Comparison of ENCODE assay signal across 24 mouse cellular contexts in the genomic region with DNA sequence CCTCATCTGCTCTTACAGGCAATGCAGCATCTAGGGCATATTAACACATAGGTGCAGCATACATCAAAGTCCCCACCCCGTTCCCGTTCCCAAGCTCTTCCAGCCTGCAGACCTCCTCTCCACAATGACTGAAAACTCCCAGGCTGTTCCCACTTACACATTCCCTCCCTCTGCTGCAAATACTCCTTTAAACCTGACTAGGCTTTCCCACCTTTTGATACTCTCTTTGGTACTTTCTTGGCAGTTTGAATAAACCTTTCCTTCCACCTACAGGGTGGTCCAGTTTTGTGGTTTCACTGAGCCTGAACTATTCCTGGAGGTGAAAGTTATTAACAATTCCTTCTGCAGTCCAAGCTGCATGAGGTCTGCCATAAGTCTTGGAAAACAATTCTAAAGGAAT.
A peak's percentile ranks its signal among the peaks of the same experiment; 100 is the strongest.
DNase-seq lines count a peak whose midpoint lies in the region; ATAC-seq and TF ChIP-seq lines count a peak whose summit lies in the region.
"Had no signal": no experiment of that assay in that cellular context is flagged by ENCODE, and none has a peak within 500 bp of the region (broad histone marks: within the 10 kb centered on the region; RNA-seq: fewer than 3 reads in every experiment).

No protein-coding gene starts in this region.

- WGBS in kidney, postnatal 0 days = 16% methylated on average over 2 of the region's 2 CpGs
- WGBS in embryonic facial prominence, embryonic 10.5 days = 54% methylated on average over 2 of the region's 2 CpGs
- WGBS in limb, embryonic 15.5 days = 8% methylated on average over 2 of the region's 2 CpGs

- no peaks in the 10 kb centered on the region for H3K9me3 ChIP-seq in kidney, postnatal 0 days (replicated peaks; ENCODE audit: low read length)
- H3K9me3 ChIP-seq in embryonic facial prominence, embryonic 10.5 days = no peaks in the 10 kb centered on the region
- no peaks in the 10 kb centered on the region for H3K9me3 ChIP-seq in limb, embryonic 15.5 days
- H3K9me3 ChIP-seq: forebrain, embryonic 12.5 days; hindbrain, embryonic 15.5 days; midbrain, embryonic 10.5 days had no signal

- no peak overlapping the region for H3K9ac ChIP-seq in kidney, postnatal 0 days (ENCODE audit: low read depth, low read length)
- H3K9ac ChIP-seq in limb, embryonic 15.5 days = no peak overlapping the region
- H3K9ac ChIP-seq: forebrain, embryonic 12.5 days; hindbrain, embryonic 15.5 days had no signal

- H3K27me3 ChIP-seq in kidney, postnatal 0 days (ENCODE audit: insufficient read depth, low read length) = no peaks in the 10 kb centered on the region
- no peaks in the 10 kb centered on the region for H3K27me3 ChIP-seq in embryonic facial prominence, embryonic 10.5 days (replicated peaks; ENCODE audit: low read depth, poor library complexity, severe bottlenecking)
- no peaks in the 10 kb centered on the region for H3K27me3 ChIP-seq in limb, embryonic 15.5 days
- H3K27me3 ChIP-seq: forebrain, embryonic 12.5 days; hindbrain, embryonic 15.5 days had no signal

- H3K27ac ChIP-seq in kidney, postnatal 0 days = no peak overlapping the region
- H3K27ac ChIP-seq in embryonic facial prominence, embryonic 10.5 days (replicated peaks) = no peak overlapping the region; the same call in 1 of the 2 replicates
- H3K27ac ChIP-seq in limb, embryonic 15.5 days = peak overlapping the region; percentile 71
- H3K27ac ChIP-seq: forebrain, embryonic 12.5 days; hindbrain, embryonic 15.5 days had no signal

- H3K36me3 ChIP-seq in kidney, postnatal 0 days (ENCODE audit: insufficient read depth, low read length) = no peaks in the 10 kb centered on the region
- no peaks in the 10 kb centered on the region for H3K36me3 ChIP-seq in embryonic facial prominence, embryonic 10.5 days (replicated peaks)
- H3K36me3 ChIP-seq in limb, embryonic 15.5 days = no peaks in the 10 kb centered on the region
- H3K36me3 ChIP-seq: forebrain, embryonic 12.5 days; hindbrain, embryonic 15.5 days; midbrain, embryonic 10.5 days had no signal

- H3K4me3 ChIP-seq in kidney, postnatal 0 days (replicated peaks; ENCODE audit: low read depth, low read length) = no peak overlapping the region
- H3K4me3 ChIP-seq in embryonic facial prominence, embryonic 10.5 days = no peak overlapping the region
- H3K4me3 ChIP-seq in limb, embryonic 15.5 days = no peak overlapping the region
- H3K4me3 ChIP-seq: forebrain, embryonic 12.5 days; hindbrain, embryonic 15.5 days; midbrain, embryonic 10.5 days; myocyte had no signal

- TF ChIP-seq CTCF in kidney, postnatal 0 days (IDR thresholded peaks at IDR 0.05; ENCODE audit: low read depth) = no peak

- ATAC-seq in kidney, postnatal 0 days (replicated peaks; ENCODE audit: low FRiP score, low read depth) = no peak
- ATAC-seq in limb, embryonic 15.5 days (ENCODE audit: insufficient number of reproducible peaks, low FRiP score, low TSS enrichment, low read depth) = peak; percentile 66
- ATAC-seq: lung, postnatal 0 days; midbrain, embryonic 16.5 days had no signal

- no peak overlapping the region for H3K4me2 ChIP-seq in kidney, postnatal 0 days (ENCODE audit: low read length)
- H3K4me2 ChIP-seq in limb, embryonic 15.5 days = no peak overlapping the region
- H3K4me2 ChIP-seq: forebrain, embryonic 12.5 days; hindbrain, embryonic 15.5 days had no signal

- peak; percentile 6 for DNase-seq in kidney, postnatal 0 days (ENCODE audit: low spot score)
- no peak for DNase-seq in kidney, postnatal 36 days
- DNase-seq in R1 (ENCODE audit: low read depth, low spot score) = peak; percentile 63
- DNase-seq in embryonic facial prominence, embryonic 10.5 days (ENCODE audit: low spot score) = peak; percentile 18
- no peak for DNase-seq in frontal cortex, postnatal 10 days (ENCODE audit: low spot score in 2 of 2)
- no peak for DNase-seq in ovary, postnatal 10 days (ENCODE audit: low spot score)
- DNase-seq: cerebellum, adult 11 months; cerebellum, postnatal 10 days; gastrocnemius, postnatal 14 days; heart, adult 18-20 months; heart, postnatal 36 days; kidney, adult 2 months; kidney, postnatal 10 days; right cerebral cortex, adult 18-20 months; right cerebral cortex, postnatal 4 days; thymus, adult 18-20 months; thymus, postnatal 36 days had no signal

- H3K4me1 ChIP-seq in kidney, postnatal 0 days (replicated peaks; ENCODE audit: insufficient read depth, low read length) = no peaks in the 10 kb centered on the region
- peaks cover 28% of the 10 kb centered on the region for H3K4me1 ChIP-seq in embryonic facial prominence, embryonic 10.5 days
- H3K4me1 ChIP-seq in limb, embryonic 15.5 days = peaks cover 24% of the 10 kb centered on the region

Comparison
In these comparisons a context has a peak if more than half of its experiments do, and no peak if none do; other contexts are left out.
1. DNase-seq: peak in kidney, postnatal 0 days (single experiment), R1 (single experiment) and embryonic facial prominence, embryonic 10.5 days (single experiment); none in kidney, postnatal 36 days (0 of 2), frontal cortex, postnatal 10 days (0 of 2) and ovary, postnatal 10 days (single experiment).